Mouse (Mus musculus) limb, embryonic 15.5 days (tissue): Measurements from ENCODE around the gene Lasp1. TPM values are rescaled to one million over a fixed set of nuclear protein-coding genes. Genes with fewer than 3 reads are reported as not detected.

Source experiments
- ATAC-seq: fragments of 200-750 bp; cut with Nextera tagmentation; 2 replicates; pipeline ENCODE4 v1.8.0; 2017; ENCODE audit warnings: low read depth, moderate TSS enrichment; ENCODE audit not compliant: insufficient number of reproducible peaks, low FRiP score, low TSS enrichment
- H3K27ac ChIP-seq: fragments of 300-500 bp; sonication (generic); 2 replicates; pipeline ENCODE4 v1.5.1; 2015; ENCODE audit warnings: moderate library complexity, mild to moderate bottlenecking, inconsistent platforms
- H3K27me3 ChIP-seq: fragments of 300-500 bp; sonication (generic); 2 replicates; pipeline ENCODE4 v1.6.1; 2015; ENCODE audit warnings: inconsistent platforms
- H3K36me3 ChIP-seq: fragments of 300-500 bp; sonication (generic); 2 replicates; pipeline ENCODE4 v1.6.1; 2015; ENCODE audit warnings: inconsistent platforms
- H3K4me1 ChIP-seq: fragments of 300-500 bp; sonication (generic); 2 replicates; pipeline ENCODE4 v1.6.1; 2015; ENCODE audit warnings: inconsistent platforms
- H3K4me2 ChIP-seq: fragments of 300-500 bp; sonication (generic); 2 replicates; pipeline ENCODE4 v1.6.1; 2015; ENCODE audit warnings: mild to moderate bottlenecking, inconsistent platforms
- H3K4me3 ChIP-seq: fragments of 300-500 bp; sonication (generic); 2 replicates; pipeline ENCODE4 v1.5.1; 2015; ENCODE audit warnings: mild to moderate bottlenecking, inconsistent platforms
- H3K9ac ChIP-seq: fragments of 300-500 bp; sonication (generic); 2 replicates; pipeline ENCODE4 v1.6.1; 2015; ENCODE audit warnings: inconsistent platforms
- H3K9me3 ChIP-seq: fragments of 300-500 bp; sonication (generic); 2 replicates; pipeline ENCODE4 v1.6.1; 2016; ENCODE audit warnings: inconsistent platforms
- WGBS: fragments of 180-500 bp; shearing (Covaris S2); methylation state at CpG from one replicate; pipeline ENCODE4 v1.1.7; 2015; 5-methylcytosine and 5-hydroxymethylcytosine counted together
- polyA plus RNA-seq: library from polyadenylated mRNA; unstranded; fragments of >200 nt; fragmentation: Nextera tagmentation; extraction: Ambion mirVana; gene quantifications from 2 replicates; pipeline ENCODE4 v1.2.1, GENCODE M21; 2015

Lasp1 gene
- polyA plus RNA-seq, 1 experiment from 2014 or later: 131 TPM

DNA sequence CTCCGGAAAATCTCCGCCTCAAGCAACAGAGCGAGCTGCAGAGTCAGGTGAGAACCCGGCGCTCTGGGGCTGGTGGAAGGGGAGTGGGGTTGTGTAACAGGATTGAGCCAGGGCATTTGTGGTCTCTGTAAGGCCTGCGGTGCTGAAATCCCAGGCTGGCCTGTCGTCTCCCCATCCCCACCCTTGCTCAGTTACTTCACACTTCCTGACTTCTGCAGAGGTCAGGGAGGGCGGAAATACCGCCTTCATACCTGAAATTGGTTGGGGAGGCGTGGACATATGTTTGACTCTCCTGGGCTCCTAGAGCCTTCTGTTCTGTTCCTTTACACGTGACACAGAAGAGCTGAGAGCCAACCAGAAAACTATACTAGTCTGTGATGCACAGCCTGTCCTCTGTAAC is 16.9 kb downstream of the Lasp1 start:
- H3K9me3 ChIP-seq: no peaks in the 10 kb centered on the region
- 0 out of 2 replicates have a peak overlapping the region, but pooled peaks have one; percentile 7 for H3K27ac ChIP-seq
- H3K36me3 ChIP-seq: peaks cover 65% of the 10 kb centered on the region
- ATAC-seq: no peak
- WGBS: 55% methylated on average over 11 of the region's 11 CpGs
- peaks cover 77% of the 10 kb centered on the region for H3K4me1 ChIP-seq
- H3K4me2 ChIP-seq: no peak overlapping the region
- no peak overlapping the region for H3K4me3 ChIP-seq
- no peak overlapping the region for H3K9ac ChIP-seq
- H3K27me3 ChIP-seq: no peaks in the 10 kb centered on the region

DNA sequence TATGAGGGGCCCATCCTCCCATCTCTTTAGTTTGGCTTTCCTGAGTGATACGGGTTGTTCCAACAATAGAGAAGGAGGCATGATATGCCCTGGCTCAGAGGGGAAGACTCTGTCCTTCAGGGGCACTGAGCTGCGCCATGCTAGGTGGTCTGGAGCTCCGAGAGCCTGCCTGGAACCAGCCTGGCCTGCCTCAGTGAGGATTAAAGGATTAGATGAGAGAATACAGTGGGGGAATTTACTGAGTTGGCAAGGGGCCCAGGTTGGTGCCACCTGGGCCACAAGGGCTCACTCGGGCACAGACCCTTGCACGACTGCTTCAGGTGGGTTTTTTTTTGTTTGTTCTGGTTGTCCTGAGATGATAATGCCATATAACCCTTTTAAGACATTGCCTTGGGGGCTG is 17.4 kb downstream of the Lasp1 start:
- no peak overlapping the region for H3K4me3 ChIP-seq
- no peaks in the 10 kb centered on the region for H3K9me3 ChIP-seq
- no peak overlapping the region for H3K4me2 ChIP-seq
- WGBS: 51% methylated on average over 5 of the region's 5 CpGs
- H3K4me1 ChIP-seq: peaks cover 77% of the 10 kb centered on the region
- peaks cover 70% of the 10 kb centered on the region for H3K36me3 ChIP-seq
- H3K9ac ChIP-seq: no peak overlapping the region
- H3K27ac ChIP-seq: 0 out of 2 replicates have a peak overlapping the region, but pooled peaks have one; percentile 7
- no peak for ATAC-seq
- no peaks in the 10 kb centered on the region for H3K27me3 ChIP-seq

DNA sequence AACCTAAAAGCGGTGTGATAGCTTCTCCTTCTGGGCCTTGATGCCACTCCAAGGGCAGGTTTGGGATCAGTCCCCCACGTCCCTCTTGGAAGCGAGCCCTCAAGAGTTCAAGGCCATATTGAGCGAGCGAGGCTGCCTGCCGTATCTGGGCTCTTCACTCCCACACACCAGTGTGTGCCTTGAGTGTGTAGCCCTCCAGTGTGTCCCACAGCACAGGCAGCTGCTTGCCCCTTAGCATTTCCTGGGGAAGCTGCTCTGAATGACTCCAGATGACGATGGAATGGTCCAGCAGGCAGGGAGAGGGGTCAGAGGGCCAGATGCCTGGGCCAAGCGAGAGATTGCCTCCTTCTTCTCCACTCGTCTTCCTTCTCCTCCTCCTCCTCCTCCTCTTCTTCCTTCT is 18.1 kb downstream of the Lasp1 start:
- Histone ChIP-seq H3K9ac (no peak overlapping the region), H3K4me3 (no peak overlapping the region)
- ATAC-seq: no peak

GRCm38 (mm10) chr11:97817379-97817778 is 18.6 kb downstream of the Lasp1 start:
- Histone ChIP-seq H3K36me3 (peaks cover 77% of the 10 kb centered on the region), H3K4me1 (peaks cover 66% of the 10 kb centered on the region), H3K27me3 (no peaks in the 10 kb centered on the region), H3K9me3 (no peaks in the 10 kb centered on the region), H3K4me2 (no peak overlapping the region), H3K4me3 (no peak overlapping the region), H3K9ac (no peak overlapping the region), H3K27ac (no peak overlapping the region)
- no peak for ATAC-seq
- 38% methylated on average over 5 of the region's 5 CpGs for WGBS

More for the DNA sequence above, 18.1 kb downstream of the Lasp1 start:
- H3K9me3 ChIP-seq: no peaks in the 10 kb centered on the region
- peaks cover 70% of the 10 kb centered on the region for H3K4me1 ChIP-seq
- H3K27ac ChIP-seq: peak overlapping the region; percentile 17
- H3K36me3 ChIP-seq: peaks cover 77% of the 10 kb centered on the region
- no peaks in the 10 kb centered on the region for H3K27me3 ChIP-seq
- WGBS: 52% methylated on average over 9 of the region's 9 CpGs
- H3K4me2 ChIP-seq: no peak overlapping the region

DNA sequence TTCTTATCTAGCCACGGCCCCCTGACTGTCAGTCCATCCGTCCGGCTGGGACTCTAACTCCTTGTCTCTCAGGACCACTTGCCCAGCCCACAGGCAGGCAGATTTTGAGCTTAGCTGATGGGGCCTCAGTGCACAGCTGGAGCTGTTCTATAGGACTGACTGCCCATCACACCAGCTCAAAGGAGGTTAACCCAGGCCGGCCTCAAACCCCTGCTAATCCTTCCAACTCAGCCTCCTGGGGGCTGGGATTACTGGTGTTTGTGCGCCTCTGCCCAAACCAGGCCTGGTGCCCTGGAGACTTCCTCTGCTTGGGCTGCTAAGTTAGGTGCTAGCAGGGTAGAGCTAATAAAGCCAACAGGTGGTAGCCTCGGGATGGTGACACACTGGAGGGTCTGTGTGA is 19.2 kb downstream of the Lasp1 start:
- no peaks in the 10 kb centered on the region for H3K27me3 ChIP-seq
- no peak overlapping the region for H3K9ac ChIP-seq
- no peak overlapping the region for H3K4me2 ChIP-seq
- 50% methylated on average over 6 of the region's 6 CpGs for WGBS
- H3K27ac ChIP-seq: 0 out of 2 replicates have a peak overlapping the region, but pooled peaks have one; percentile 38
- peaks cover 78% of the 10 kb centered on the region for H3K36me3 ChIP-seq
- no peak overlapping the region for H3K4me3 ChIP-seq
- no peaks in the 10 kb centered on the region for H3K9me3 ChIP-seq
- ATAC-seq: no peak
- peaks cover 59% of the 10 kb centered on the region for H3K4me1 ChIP-seq

- 9% methylated on average over 4 of the region's 4 CpGs for WGBS
- Histone ChIP-seq H3K4me2 (no peak overlapping the region), H3K9me3 (no peaks in the 10 kb centered on the region), H3K36me3 (peaks cover 78% of the 10 kb centered on the region), H3K27me3 (no peaks in the 10 kb centered on the region), H3K4me3 (no peak overlapping the region), H3K27ac (peak overlapping the region; percentile 38; the same call in 1 of the 2 replicates), H3K9ac (no peak overlapping the region), H3K4me1 (peaks cover 54% of the 10 kb centered on the region)
- no peak for ATAC-seq
Measured at GRCm38 (mm10) chr11:97818571-97818970, 19.8 kb downstream of the Lasp1 start.

DNA sequence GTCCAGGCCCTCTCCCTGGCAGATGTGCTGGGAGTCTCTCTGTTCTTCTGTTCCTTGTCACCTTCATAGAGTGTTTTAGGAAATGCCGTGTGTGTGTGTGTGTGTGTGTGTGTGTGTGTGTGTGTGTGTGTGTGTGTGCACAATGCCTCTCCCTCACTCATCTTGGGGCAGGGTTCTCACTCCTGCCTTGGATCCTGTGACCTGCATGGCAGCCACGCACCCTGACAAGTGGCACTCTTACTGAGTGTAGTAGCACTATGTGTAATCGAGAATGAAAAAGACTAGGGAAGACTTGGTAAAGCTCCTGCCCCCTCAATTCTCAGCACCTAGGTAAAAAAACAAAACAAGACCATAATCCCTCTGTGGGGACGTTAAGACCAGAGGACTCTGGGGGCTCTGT is 20.3 kb downstream of the Lasp1 start:
- ATAC-seq: no peak
- no peaks in the 10 kb centered on the region for H3K9me3 ChIP-seq
- 61% methylated on average over 4 of the region's 4 CpGs for WGBS
- peaks cover 75% of the 10 kb centered on the region for H3K36me3 ChIP-seq
- H3K27ac ChIP-seq: peak overlapping the region; percentile 38; the same call in 1 of the 2 replicates
- no peak overlapping the region for H3K9ac ChIP-seq
- peaks cover 48% of the 10 kb centered on the region for H3K4me1 ChIP-seq
- no peaks in the 10 kb centered on the region for H3K27me3 ChIP-seq
- no peak overlapping the region for H3K4me3 ChIP-seq
- H3K4me2 ChIP-seq: no peak overlapping the region

GRCm38 (mm10) chr11:97819923-97820322 is 21.1 kb downstream of the Lasp1 start:
- Histone ChIP-seq H3K4me2 (no peak overlapping the region), H3K4me3 (no peak overlapping the region), H3K4me1 (peaks cover 47% of the 10 kb centered on the region), H3K36me3 (peaks cover 76% of the 10 kb centered on the region), H3K9me3 (no peaks in the 10 kb centered on the region), H3K9ac (no peak overlapping the region), H3K27me3 (no peaks in the 10 kb centered on the region), H3K27ac (0 out of 2 replicates have a peak overlapping the region, but pooled peaks have one; percentile 27)
- no peak for ATAC-seq
- WGBS: 56% methylated on average over 5 of the region's 5 CpGs

DNA sequence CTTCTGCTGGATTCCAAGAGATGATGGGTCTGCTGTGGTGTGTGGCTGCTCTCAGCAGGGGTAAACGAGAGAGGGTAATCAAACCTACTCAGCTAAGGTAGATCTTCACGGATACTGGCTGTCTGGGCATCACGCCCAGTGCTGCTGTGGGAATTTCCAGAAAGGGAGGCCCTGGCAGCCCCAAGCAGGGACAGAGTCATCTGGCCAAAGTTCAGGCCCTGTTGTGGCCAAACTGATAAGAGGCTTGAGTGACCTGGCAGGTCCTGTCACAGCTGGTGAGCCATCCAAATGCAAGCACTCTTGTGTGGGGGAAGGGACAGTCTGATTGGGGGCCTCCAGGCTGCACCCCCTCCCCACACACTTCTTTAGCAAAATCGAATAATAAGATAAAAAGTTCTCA is 22.0 kb downstream of the Lasp1 start:
- H3K36me3 ChIP-seq: peaks cover 75% of the 10 kb centered on the region

GRCm38 (mm10) chr11:97821401-97822064 is 22.7 kb downstream of the Lasp1 start:
- H3K27ac ChIP-seq: no peak overlapping the region
- no peak overlapping the region for H3K4me3 ChIP-seq
- WGBS: 92% methylated on average over 8 of the region's 8 CpGs
- no peaks in the 10 kb centered on the region for H3K9me3 ChIP-seq
- no peak overlapping the region for H3K9ac ChIP-seq
- no peaks in the 10 kb centered on the region for H3K27me3 ChIP-seq
- H3K36me3 ChIP-seq: peaks cover 75% of the 10 kb centered on the region
- peaks cover 33% of the 10 kb centered on the region for H3K4me1 ChIP-seq
- no peak for ATAC-seq
- no peak overlapping the region for H3K4me2 ChIP-seq

More for the DNA sequence above, 22.0 kb downstream of the Lasp1 start:
- Histone ChIP-seq H3K9ac (no peak overlapping the region), H3K4me1 (peaks cover 38% of the 10 kb centered on the region), H3K9me3 (no peaks in the 10 kb centered on the region), H3K27ac (no peak overlapping the region), H3K4me3 (no peak overlapping the region), H3K4me2 (no peak overlapping the region), H3K27me3 (no peaks in the 10 kb centered on the region)
- WGBS: 66% methylated on average over 4 of the region's 4 CpGs
- ATAC-seq: no peak

- Histone ChIP-seq H3K4me2 (no peak overlapping the region), H3K27me3 (no peaks in the 10 kb centered on the region), H3K27ac (no peak overlapping the region), H3K36me3 (peaks cover 80% of the 10 kb centered on the region), H3K4me3 (no peak overlapping the region), H3K9me3 (no peaks in the 10 kb centered on the region), H3K9ac (no peak overlapping the region), H3K4me1 (peaks cover 19% of the 10 kb centered on the region)
- WGBS: 73% methylated on average over 20 of the region's 20 CpGs
- ATAC-seq: no peak
Measured at GRCm38 (mm10) chr11:97822840-97823603, 24.2 kb downstream of the Lasp1 start.

DNA sequence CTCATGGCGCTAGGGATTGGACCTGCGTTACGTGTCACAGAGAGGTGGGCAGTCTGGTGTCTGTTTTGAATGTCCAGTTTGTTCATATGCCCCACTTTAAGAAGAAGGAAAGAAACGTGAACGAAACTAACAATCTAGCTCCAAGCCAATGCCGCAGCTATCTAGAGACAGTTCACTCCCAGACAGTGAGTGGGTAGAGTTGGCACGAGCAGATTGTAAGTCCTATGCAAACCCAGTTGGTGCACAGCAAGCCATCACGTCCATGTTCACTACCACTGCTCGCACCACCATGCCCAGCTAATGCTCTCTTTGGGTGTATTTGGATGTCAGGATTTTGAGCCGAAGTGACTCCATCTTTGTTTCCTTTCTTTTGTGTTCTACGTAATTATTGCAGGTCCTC is 25.4 kb downstream of the Lasp1 start:
- whole genome bisulfite sequencing: 94% methylated on average over 11 of the region's 11 CpGs
- no peak overlapping the region for H3K27ac ChIP-seq

More for the DNA sequence above, 25.4 kb downstream of the Lasp1 start:
- Histone ChIP-seq H3K4me2 (no peak overlapping the region), H3K4me1 (peaks cover 10% of the 10 kb centered on the region; the same call in 1 of the 2 replicates), H3K4me3 (no peak overlapping the region), H3K27me3 (no peaks in the 10 kb centered on the region), H3K36me3 (peaks cover 76% of the 10 kb centered on the region), H3K9me3 (no peaks in the 10 kb centered on the region), H3K9ac (no peak overlapping the region)
- no peak for ATAC-seq
